Mouse (Mus musculus) adrenal gland, postnatal 25 days (tissue): ENCODE data around the gene 4933402J07Rik. TPM values are rescaled to one million over a fixed set of nuclear protein-coding genes. Genes with fewer than 3 reads are reported as not detected.

Experiments
- DNase-seq: peaks from one replicate; pipeline ENCODE4 v3.0.0; 2021; ENCODE audit warnings: mixed read lengths
- total RNA-seq: library from RNA; stranded (reverse); gene quantifications from 2 replicates; pipeline ENCODE4 v1.2.3, GENCODE M21; 2021

The 4933402J07Rik gene
- total RNA-seq, 1 experiment from 2014 or later = not detected

- DNase-seq = no peak
Observed at GRCm38 (mm10) chr8:87621181-87621580, 57.5 kb downstream of the 4933402J07Rik start.

- DNase-seq = no peak
Observed at GRCm38 (mm10) chr8:87629656-87630055, 66.0 kb downstream of the 4933402J07Rik start.

- no peak for DNase-seq
Observed at GRCm38 (mm10) chr8:87631776-87632175, 68.1 kb downstream of the 4933402J07Rik start.

GRCm38 (mm10) chr8:87636226-87636742 lies 72.6 kb downstream of the 4933402J07Rik start:
- no peak for DNase-seq

Other genes with a start within 250 kb of the 4933402J07Rik start
- 1.2 and 1.3 TPM in 2 replicates for gene Cbln1, start 91.2 kb upstream of the 4933402J07Rik start, total RNA-seq